Mouse (Mus musculus): Measurements from ENCODE around the gene Cbs. TPM values are rescaled to one million over a fixed set of nuclear protein-coding genes. Genes with fewer than 3 reads are reported as not detected.

Cbs gene
- under 1 TPM in 2 of 3 experiments, not detected in 1; 0.08 to 0.13 TPM for polyA plus RNA-seq (2017; shearing (Covaris generic))

GRCm38 (mm10) chr17:31636942-31637811 lies at the start of gene Cbs:
Cbs (minus strand) TSS chr17:31637238.
- ATAC-seq = no peak

GRCm38 (mm10) chr17:31686225-31686564 lies 49.2 kb upstream of the Cbs start:
- no peak for ATAC-seq

GRCm38 (mm10) chr17:31685514-31686224 lies 48.6 kb upstream of the Cbs start:
- ATAC-seq = peak; percentile 74

GRCm38 (mm10) chr17:31680450-31680849 lies 43.4 kb upstream of the Cbs start:
- no peak for ATAC-seq

GRCm38 (mm10) chr17:31677507-31677906 lies 40.5 kb upstream of the Cbs start, which contains the start of gene Cryaa:
Cryaa (plus strand) TSS chr17:31677807.
- no peak for ATAC-seq

- no peak for ATAC-seq
Measured at GRCm38 (mm10) chr17:31674426-31674825, 37.4 kb upstream of the Cbs start.

GRCm38 (mm10) chr17:31672279-31672678 lies 35.2 kb upstream of the Cbs start:
- no peak for ATAC-seq

- ATAC-seq = no peak
Measured at GRCm38 (mm10) chr17:31671698-31672097, 34.7 kb upstream of the Cbs start.

GRCm38 (mm10) chr17:31670163-31670562 lies 33.1 kb upstream of the Cbs start:
- ATAC-seq = no peak

- ATAC-seq = no peak
Measured at GRCm38 (mm10) chr17:31668306-31668705, 31.3 kb upstream of the Cbs start.

- ATAC-seq = peak; percentile 84
Measured at GRCm38 (mm10) chr17:31664760-31665159, 27.7 kb upstream of the Cbs start.

- ATAC-seq = no peak
Measured at GRCm38 (mm10) chr17:31662855-31663254, 25.8 kb upstream of the Cbs start.

- no peak for ATAC-seq
Measured at GRCm38 (mm10) chr17:31660661-31661250, 23.7 kb upstream of the Cbs start.

GRCm38 (mm10) chr17:31658468-31659185 lies 21.6 kb upstream of the Cbs start, which contains the start of gene U2af1:
U2af1 (minus strand) TSS chr17:31658892.
- ATAC-seq = peak; percentile 94

GRCm38 (mm10) chr17:31658136-31658467 lies 21.1 kb upstream of the Cbs start:
- no peak for ATAC-seq

- ATAC-seq = no peak
Measured at GRCm38 (mm10) chr17:31657141-31657983, 20.3 kb upstream of the Cbs start.

GRCm38 (mm10) chr17:31656682-31657081 lies 19.6 kb upstream of the Cbs start:
- no peak for ATAC-seq

GRCm38 (mm10) chr17:31655366-31655765 lies 18.3 kb upstream of the Cbs start:
- ATAC-seq = no peak

GRCm38 (mm10) chr17:31653277-31653676 lies 16.2 kb upstream of the Cbs start:
- no peak for ATAC-seq

- no peak for ATAC-seq
Measured at GRCm38 (mm10) chr17:31652152-31652551, 15.1 kb upstream of the Cbs start.

GRCm38 (mm10) chr17:31646199-31647002 lies 9.4 kb upstream of the Cbs start:
- ATAC-seq = no peak
